Mouse (Mus musculus): ENCODE measurements around the gene Cdkl4. TPM values are rescaled to one million over a fixed set of nuclear protein-coding genes. Genes with fewer than 3 reads are reported as not detected.

The Cdkl4 gene
- total RNA-seq, 4 experiments from 2014 or later, result 0.10 TPM; not detected in 3

- DNase-seq (ENCODE audit: low spot score in 2 of 2), result peak; percentile 90 to 94
Measured at GRCm38 (mm10) chr17:80480031-80480854, 97.4 kb downstream of the Cdkl4 start, which contains the start of gene Sos1. TSS of gene Sos1 (minus strand) at chr17:80480453.

- peak; percentile 16 to 35 for DNase-seq (ENCODE audit: low spot score in 2 of 2)
Measured at GRCm38 (mm10) chr17:80479295-80480030, 98.2 kb downstream of the Cdkl4 start.

- DNase-seq (ENCODE audit: low spot score in 2 of 2), result no peak
Measured at GRCm38 (mm10) chr17:80477679-80478078, 99.9 kb downstream of the Cdkl4 start.

- no peak for DNase-seq (ENCODE audit: low spot score in 2 of 2)
Measured at GRCm38 (mm10) chr17:80476496-80476895, 101.1 kb downstream of the Cdkl4 start.

Other genes starting within 250 kb of the Cdkl4 start
- gene Gm10190, start 204.3 kb downstream of the Cdkl4 start, total RNA-seq (2022), result not detected
- gene Sos1, start 97.4 kb downstream of the Cdkl4 start, total RNA-seq (2022), result 10 to 100 TPM; 13.2 to 16.6 (median 16.0) TPM
- gene Map4k3, start 150.7 kb upstream of the Cdkl4 start, total RNA-seq (2022), result 10 to 100 TPM; 11.9 to 12.7 (median 12.4) TPM

Measured in gastrocnemius, adult 8-10 months (tissue).